Mouse (Mus musculus) testis, adult 2 months (tissue): ENCODE measurements around the gene Kcnd2. TPM values are rescaled to one million over a fixed set of nuclear protein-coding genes. Genes with fewer than 3 reads are reported as not detected.
"Not testable (repeated sequence)": the region's sequence is repeated elsewhere in the genome, so short reads cannot be mapped to it uniquely, and the experiment has no call there.

Experiments
- H3K27ac ChIP-seq: fragments of 200-500 bp; 2 replicates; pipeline ENCODE4 v1.5.1; 2012; ENCODE audit warnings: low read depth, low read length; ENCODE audit not compliant: control insufficient read depth, insufficient read depth
- H3K27me3 ChIP-seq: fragments of 200-500 bp; 2 replicates; pipeline ENCODE4 v1.6.1; 2012; ENCODE audit warnings: mild to moderate bottlenecking, low read length, moderate library complexity; ENCODE audit not compliant: control insufficient read depth, insufficient read depth
- H3K36me3 ChIP-seq: fragments of 200-500 bp; 2 replicates; pipeline ENCODE4 v1.6.1; 2012; ENCODE audit warnings: mild to moderate bottlenecking, low read length; ENCODE audit not compliant: control insufficient read depth, insufficient read depth
- H3K4me1 ChIP-seq: fragments of 200-500 bp; 2 replicates; pipeline ENCODE4 v1.6.1; 2012; ENCODE audit warnings: low read length; ENCODE audit not compliant: control insufficient read depth, insufficient read depth
- H3K4me3 ChIP-seq: fragments of 200-500 bp; 2 replicates; pipeline ENCODE4 v1.5.1; 2012; ENCODE audit warnings: low read depth, mild to moderate bottlenecking, low read length, moderate library complexity, mixed read lengths; ENCODE audit not compliant: control insufficient read depth
- CTCF ChIP-seq: fragments of 200-500 bp; IDR thresholded peaks from 2 replicates; pipeline ENCODE4 v1.5.1; 2012; ENCODE audit warnings: low read depth, mild to moderate bottlenecking, inconsistent platforms, low read length, moderate library complexity; ENCODE audit not compliant: control insufficient read depth, insufficient read depth, insufficient replicate concordance
- POLR2A ChIP-seq: fragments of 200-500 bp; IDR thresholded peaks from 2 replicates; pipeline ENCODE4 v1.6.1; 2012; ENCODE audit warnings: low read depth, mild to moderate bottlenecking, inconsistent platforms, low read length, moderate library complexity; ENCODE audit not compliant: control insufficient read depth
- polyA plus RNA-seq: library from polyadenylated mRNA; depleted of rRNA; stranded (reverse); fragments of >200 nt; gene quantifications from 2 replicates; pipeline ENCODE4 v1.2.3, GENCODE M21; 2012

The Kcnd2 gene
- polyA plus RNA-seq, 1 experiment = 0.10 TPM

- H3K4me3 ChIP-seq = no peak overlapping the region
- TF ChIP-seq POLR2A = no peak
- TF ChIP-seq CTCF = no peak
- H3K4me1 ChIP-seq = no peaks in the 10 kb centered on the region
- H3K27me3 ChIP-seq = no peaks in the 10 kb centered on the region
- no peak overlapping the region for H3K27ac ChIP-seq
- H3K36me3 ChIP-seq = no peaks in the 10 kb centered on the region
Observed at GRCm38 (mm10) chr6:21322211-21322610, 106.9 kb downstream of the Kcnd2 start.

- no peak for TF ChIP-seq CTCF
- TF ChIP-seq POLR2A = no peak
- Histone ChIP-seq H3K4me3 (no peak overlapping the region), H3K36me3 (no peaks in the 10 kb centered on the region), H3K27me3 (no peaks in the 10 kb centered on the region), H3K4me1 (no peaks in the 10 kb centered on the region), H3K27ac (no peak overlapping the region)
Observed at GRCm38 (mm10) chr6:21325251-21325650, 109.9 kb downstream of the Kcnd2 start.

- H3K27me3 ChIP-seq = no peaks in the 10 kb centered on the region
- no peak overlapping the region for H3K27ac ChIP-seq
- H3K4me3 ChIP-seq = no peak overlapping the region
- H3K4me1 ChIP-seq = no peaks in the 10 kb centered on the region
- no peak for TF ChIP-seq POLR2A
- no peak for TF ChIP-seq CTCF
- no peaks in the 10 kb centered on the region for H3K36me3 ChIP-seq
Observed at GRCm38 (mm10) chr6:21327081-21327737, 111.9 kb downstream of the Kcnd2 start.

- H3K4me1 ChIP-seq, H3K27ac ChIP-seq, H3K4me3 ChIP-seq: not testable (repeated sequence)
Observed at GRCm38 (mm10) chr6:21385298-21385697, 170.0 kb downstream of the Kcnd2 start.

GRCm38 (mm10) chr6:21391776-21392175 is 176.5 kb downstream of the Kcnd2 start:
- H3K27me3 ChIP-seq = no peaks in the 10 kb centered on the region
- H3K4me3 ChIP-seq = no peak overlapping the region
- no peak overlapping the region for H3K27ac ChIP-seq
- no peak for TF ChIP-seq CTCF
- TF ChIP-seq POLR2A = no peak
- no peaks in the 10 kb centered on the region for H3K4me1 ChIP-seq
- H3K36me3 ChIP-seq = no peaks in the 10 kb centered on the region

More at GRCm38 (mm10) chr6:21385298-21385697, 170.0 kb downstream of the Kcnd2 start:
- not testable (repeated sequence) for H3K27me3 ChIP-seq, H3K36me3 ChIP-seq

GRCm38 (mm10) chr6:21413656-21414055 is 198.4 kb downstream of the Kcnd2 start:
- Histone ChIP-seq H3K27me3 (no peaks in the 10 kb centered on the region), H3K4me1 (no peaks in the 10 kb centered on the region), H3K36me3 (no peaks in the 10 kb centered on the region), H3K27ac (no peak overlapping the region), H3K4me3 (no peak overlapping the region)
- TF ChIP-seq CTCF = no peak
- no peak for TF ChIP-seq POLR2A

- Histone ChIP-seq H3K4me3 (no peak overlapping the region), H3K27me3 (no peaks in the 10 kb centered on the region), H3K27ac (no peak overlapping the region), H3K36me3 (no peaks in the 10 kb centered on the region), H3K4me1 (no peaks in the 10 kb centered on the region)
- TF ChIP-seq CTCF (no peak), POLR2A (no peak)
Observed at GRCm38 (mm10) chr6:21418246-21418645, 202.9 kb downstream of the Kcnd2 start.
